Mouse (Mus musculus) layer of hippocampus, adult 2 months (tissue): ENCODE results near the gene Wfs1. TPM values are rescaled to one million over a fixed set of nuclear protein-coding genes. Genes with fewer than 3 reads are reported as not detected.
"Not testable (repeated sequence)": the region's sequence is repeated elsewhere in the genome, so short reads cannot be mapped to it uniquely, and the experiment has no call there.

ENCODE experiments used
- DNase-seq, 2 experiments: peaks; one replicate each; pipeline ENCODE4 v3.0.0; 2022; ENCODE audit warnings: low spot score in 2 of 2
- H3K27ac ChIP-seq: fragments of 200-600 bp; 2 replicates; pipeline ENCODE4 v1.8.1; 2022
- H3K4me3 ChIP-seq: fragments of 200-600 bp; 2 replicates; pipeline ENCODE4 v1.8.1; 2022; ENCODE audit warnings: mild to moderate bottlenecking
- CTCF ChIP-seq: fragments of 200-600 bp; conservative IDR thresholded peaks from 2 replicates; pipeline ENCODE4 v1.8.1; 2022; ENCODE audit warnings: antibody characterized with exemption, mild to moderate bottlenecking, moderate library complexity
- total RNA-seq, 2 experiments: library from RNA; stranded (reverse); gene quantifications; 2 replicates each; pipeline ENCODE4 v1.2.3; 2021

Gene Wfs1
- total RNA-seq, 2 experiments from 2014 or later = 133 to 144 TPM

DNA sequence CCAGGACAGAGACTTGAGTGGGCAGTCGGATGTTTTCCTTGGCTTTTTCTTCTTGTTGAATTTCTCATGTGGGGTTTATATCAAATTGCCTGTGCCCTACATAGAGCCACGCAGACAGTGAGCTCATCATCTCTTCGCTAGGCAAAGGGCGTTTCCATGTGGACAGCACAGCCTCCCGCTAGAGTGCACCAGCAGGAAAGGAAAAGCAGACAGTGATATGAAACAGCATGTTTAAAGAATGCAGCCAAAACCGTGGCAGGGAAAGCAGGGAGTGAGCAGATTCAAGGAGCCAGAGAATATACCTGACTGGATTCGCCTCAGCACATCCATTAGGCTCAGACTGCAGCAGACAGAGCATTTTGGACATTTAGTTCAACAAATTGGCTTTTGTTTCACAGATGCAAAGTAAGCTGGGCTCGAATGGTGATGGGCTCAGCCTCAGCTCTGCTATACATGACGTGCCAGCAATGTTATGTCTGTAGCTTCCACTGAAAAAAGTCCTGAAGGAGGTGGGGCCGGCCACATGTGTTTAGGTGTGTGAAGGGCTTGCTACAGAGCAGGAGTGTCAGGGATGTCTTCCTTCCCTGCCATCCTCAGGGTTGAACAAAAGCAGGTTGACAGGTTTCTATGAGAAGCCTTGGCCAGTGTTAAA lies 21.8 kb upstream of the Wfs1 start:
- DNase-seq = peak; percentile 49 to 68
- peak; percentile 68 for TF ChIP-seq CTCF
- Histone ChIP-seq H3K27ac (peak overlapping the region; percentile 63), H3K4me3 (no peak overlapping the region)

- not testable (repeated sequence) for H3K4me3 ChIP-seq, DNase-seq, H3K27ac ChIP-seq
Measured at GRCm38 (mm10) chr5:37009761-37010160, 20.8 kb upstream of the Wfs1 start.

DNA sequence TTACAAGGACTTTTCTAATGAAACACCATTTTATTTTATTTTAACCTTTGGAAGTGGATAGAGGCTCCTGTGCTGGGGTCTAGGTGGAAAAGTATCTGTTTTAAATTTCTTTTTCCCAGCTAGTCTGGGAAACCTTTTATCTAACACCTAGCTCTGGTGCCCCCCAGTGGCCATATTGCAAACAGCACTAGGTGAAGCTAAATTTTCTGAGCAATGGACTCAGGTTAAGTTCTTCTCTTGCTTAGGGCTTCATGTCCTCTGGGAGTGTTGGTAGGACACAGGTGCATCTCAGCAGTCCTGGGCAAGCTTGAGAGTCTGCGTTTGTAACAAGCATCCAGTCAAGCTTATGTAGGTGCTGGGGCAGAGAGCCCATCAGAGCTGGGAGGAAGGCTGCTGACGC lies 13.0 kb upstream of the Wfs1 start:
- peak; percentile 93 for TF ChIP-seq CTCF
- no peak overlapping the region for H3K27ac ChIP-seq
- H3K4me3 ChIP-seq = no peak overlapping the region
- DNase-seq = peak; percentile 73 to 91

DNA sequence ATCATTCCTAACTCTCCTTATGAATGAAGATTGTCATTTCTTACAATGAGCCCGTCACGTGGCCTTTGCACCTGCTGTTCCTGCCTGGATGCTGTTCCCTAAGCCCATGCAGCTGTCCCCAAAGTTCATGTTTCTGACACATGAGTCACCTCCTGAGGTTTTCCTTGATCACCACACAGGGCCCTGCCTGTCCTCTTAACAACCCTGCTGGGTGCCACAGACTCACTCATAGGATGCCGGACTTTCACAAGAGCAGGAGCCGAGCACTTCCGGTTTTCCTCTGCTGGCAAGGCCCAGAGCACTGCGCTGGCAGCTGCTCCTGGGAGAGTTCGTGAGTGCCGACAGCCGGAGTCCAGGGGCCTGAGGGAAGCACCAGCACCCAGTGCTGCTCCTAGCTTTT lies 12.0 kb upstream of the Wfs1 start:
- H3K27ac ChIP-seq = no peak overlapping the region
- DNase-seq = no peak
- no peak for TF ChIP-seq CTCF
- no peak overlapping the region for H3K4me3 ChIP-seq

- TF ChIP-seq CTCF = no peak
- no peak for DNase-seq
- Histone ChIP-seq H3K4me3 (no peak overlapping the region), H3K27ac (no peak overlapping the region)
Measured at GRCm38 (mm10) chr5:36997996-36998395, 9.0 kb upstream of the Wfs1 start.

DNA sequence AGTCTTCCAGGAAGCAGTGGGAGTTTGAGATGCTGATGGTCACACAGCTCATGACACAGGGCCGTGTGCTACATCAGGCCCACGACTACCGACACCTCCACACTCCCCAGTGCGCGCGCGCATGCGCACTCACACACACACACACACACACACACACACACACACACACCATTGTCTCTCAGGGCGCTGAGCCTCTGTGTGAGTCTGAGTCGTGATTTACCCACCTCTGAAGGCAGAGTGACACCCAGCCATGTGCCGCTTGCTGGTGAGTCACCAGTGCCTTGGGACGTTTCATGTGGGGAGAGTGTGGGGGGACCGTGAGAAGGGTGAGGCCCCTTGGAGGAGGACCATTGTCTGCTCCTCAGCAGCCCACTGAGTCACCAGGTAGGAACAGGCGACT lies 7.4 kb upstream of the Wfs1 start:
- H3K4me3 ChIP-seq = no peak overlapping the region
- DNase-seq = no peak
- H3K27ac ChIP-seq = no peak overlapping the region
- no peak for TF ChIP-seq CTCF

DNA sequence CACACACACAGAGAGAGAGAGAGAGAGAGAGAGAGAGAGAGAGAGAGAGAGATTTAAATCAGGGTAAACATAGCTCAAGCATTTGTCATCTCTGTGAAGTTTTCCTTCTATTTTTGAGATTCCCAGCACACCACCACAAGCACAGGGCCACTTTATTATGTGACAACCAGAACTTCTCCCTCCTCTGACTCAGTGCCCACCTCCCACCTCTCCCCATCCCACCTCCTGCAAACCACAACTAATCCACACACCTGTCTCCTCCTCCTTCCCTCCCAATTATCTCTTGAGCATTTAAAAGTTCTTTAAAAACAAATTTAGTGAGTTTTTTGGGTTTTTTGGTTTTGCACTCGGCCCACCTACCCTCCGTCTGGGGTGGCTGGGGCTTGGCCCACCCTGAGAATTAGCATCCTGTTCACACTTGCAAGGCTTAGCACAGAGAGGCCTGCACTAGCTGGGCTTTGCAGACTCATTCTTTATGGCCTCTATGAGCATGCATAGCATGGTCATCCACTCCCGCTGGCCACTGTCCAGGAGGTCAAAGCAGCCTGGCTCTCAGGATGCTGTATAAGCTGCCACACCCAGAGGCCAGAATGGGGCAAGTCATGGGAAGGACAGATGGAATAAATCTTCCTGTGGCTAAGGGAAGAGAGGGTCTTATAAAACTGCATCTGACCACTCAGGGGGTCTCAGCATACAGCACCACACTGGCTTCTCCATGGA lies 1.8 kb upstream of the Wfs1 start:
- Histone ChIP-seq H3K4me3 (no peak overlapping the region), H3K27ac (peak overlapping the region; percentile 18; the same call in 1 of the 2 replicates)
- DNase-seq = no peak
- no peak for TF ChIP-seq CTCF

DNA sequence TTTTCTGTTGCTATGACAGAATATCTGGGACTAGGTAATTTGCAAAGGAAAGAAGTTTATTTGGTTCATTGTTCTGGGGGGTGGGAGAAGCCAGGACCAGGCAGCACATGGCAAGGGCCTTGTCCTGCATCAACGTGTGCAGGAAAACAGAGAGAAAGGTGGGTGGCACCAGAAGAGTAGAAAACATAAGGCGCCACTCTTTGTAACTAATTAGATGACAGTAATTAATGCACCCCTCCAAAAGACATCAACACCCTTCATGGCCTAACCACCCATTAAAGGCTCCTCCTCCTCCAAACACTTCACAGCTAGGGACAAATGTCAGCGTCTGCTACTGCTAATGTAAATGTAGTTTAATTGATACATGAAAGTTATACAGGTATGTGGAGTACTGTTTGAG lies 1.2 kb upstream of the Wfs1 start:
- Histone ChIP-seq H3K4me3 (no peak overlapping the region), H3K27ac (no peak overlapping the region)
- no peak for TF ChIP-seq CTCF
- no peak for DNase-seq

GRCm38 (mm10) chr5:36989625-36989977 lies 596 bp upstream of the Wfs1 start:
- H3K27ac ChIP-seq = peak overlapping the region; percentile 73; the same call in 1 of the 2 replicates
- peak overlapping the region; percentile 79 for H3K4me3 ChIP-seq
- DNase-seq = no peak
- TF ChIP-seq CTCF = no peak

GRCm38 (mm10) chr5:36988124-36988780 lies 753 bp downstream of the Wfs1 start:
- TF ChIP-seq CTCF = no peak
- DNase-seq = no peak
- H3K27ac ChIP-seq = peak overlapping the region; percentile 89
- peak overlapping the region; percentile 79 for H3K4me3 ChIP-seq

DNA sequence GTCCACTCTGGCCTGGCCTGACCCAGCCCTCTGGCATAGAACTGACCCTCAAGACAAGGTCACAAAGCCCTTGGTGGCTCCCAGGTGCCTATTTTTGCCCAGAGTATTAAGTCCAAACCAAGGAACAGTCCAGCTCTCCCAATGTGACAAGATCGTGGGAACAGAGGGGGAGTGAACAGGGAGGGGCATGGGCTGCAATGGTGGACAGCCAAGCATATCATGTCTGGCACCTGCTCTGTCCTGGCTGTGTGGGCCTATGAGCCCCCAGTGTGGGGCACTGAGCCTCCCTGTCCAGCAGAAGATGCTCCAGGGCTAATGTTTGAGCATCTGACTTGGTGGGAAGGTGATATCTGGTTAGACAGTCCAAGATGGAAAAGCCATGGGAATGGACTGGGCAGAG lies 2.4 kb downstream of the Wfs1 start:
- DNase-seq = no peak
- H3K27ac ChIP-seq = no peak overlapping the region
- TF ChIP-seq CTCF = no peak
- peak overlapping the region; percentile 4; the same call in 1 of the 2 replicates for H3K4me3 ChIP-seq

- no peak for DNase-seq
- Histone ChIP-seq H3K4me3 (no peak overlapping the region), H3K27ac (no peak overlapping the region)
- TF ChIP-seq CTCF = no peak
Measured at GRCm38 (mm10) chr5:36982271-36982670, 6.7 kb downstream of the Wfs1 start.

GRCm38 (mm10) chr5:36979631-36980030 lies 9.4 kb downstream of the Wfs1 start:
- DNase-seq = no peak
- Histone ChIP-seq H3K27ac (no peak overlapping the region), H3K4me3 (no peak overlapping the region)
- TF ChIP-seq CTCF = no peak
